Mouse (Mus musculus): ENCODE results near the gene Catsperd. TPM values are rescaled to one million over a fixed set of nuclear protein-coding genes. Genes with fewer than 3 reads are reported as not detected.

Gene Catsperd
- polyA plus RNA-seq, 1 experiment from 2014 or later = 1.7 TPM

GRCm38 (mm10) chr17:56686801-56687200 lies 58.9 kb downstream of the Catsperd start:
- Histone ChIP-seq H3K27me3 (replicated peaks; ENCODE audit: control insufficient read depth, insufficient read depth, low read length) (no peaks in the 10 kb centered on the region), H3K4me3 (ENCODE audit: low read length) (no peak overlapping the region), H3K4me1 (ENCODE audit: control insufficient read depth, insufficient read depth, low read depth, low read length) (no peaks in the 10 kb centered on the region; the same call in 1 of the 2 replicates), H3K27ac (ENCODE audit: low read depth, low read length) (no peak overlapping the region), H3K4me2 (ENCODE audit: low read length) (no peak overlapping the region), H3K9ac (ENCODE audit: low read depth, low read length) (no peak overlapping the region), H3K9me3 (ENCODE audit: control insufficient read depth, low read length) (no peaks in the 10 kb centered on the region), H3K36me3 (ENCODE audit: control insufficient read depth, insufficient read depth, low read length) (peaks cover 14% of the 10 kb centered on the region)
- ATAC-seq = no peak
- 93% methylated on average over 4 of the region's 4 CpGs for WGBS

- Histone ChIP-seq H3K27me3 (replicated peaks; ENCODE audit: control insufficient read depth, insufficient read depth, low read length) (no peaks in the 10 kb centered on the region), H3K27ac (ENCODE audit: low read depth, low read length) (no peak overlapping the region), H3K4me1 (ENCODE audit: control insufficient read depth, insufficient read depth, low read depth, low read length) (peaks cover 2% of the 10 kb centered on the region; the same call in 1 of the 2 replicates), H3K4me2 (ENCODE audit: low read length) (no peak overlapping the region), H3K4me3 (ENCODE audit: low read length) (no peak overlapping the region), H3K9me3 (ENCODE audit: control insufficient read depth, low read length) (no peaks in the 10 kb centered on the region), H3K9ac (ENCODE audit: low read depth, low read length) (no peak overlapping the region), H3K36me3 (ENCODE audit: control insufficient read depth, insufficient read depth, low read length) (peaks cover 19% of the 10 kb centered on the region)
- ATAC-seq = no peak
These were observed 60.1 kb downstream of the Catsperd start for GRCm38 (mm10) chr17:56688045-56688444.

- H3K9ac ChIP-seq (ENCODE audit: low read depth, low read length) = no peak overlapping the region
- H3K27ac ChIP-seq (ENCODE audit: low read depth, low read length) = no peak overlapping the region
- no peak overlapping the region for H3K4me3 ChIP-seq (ENCODE audit: low read length)
- H3K9me3 ChIP-seq (ENCODE audit: control insufficient read depth, low read length) = no peaks in the 10 kb centered on the region
- 97% methylated on average over 2 of the region's 2 CpGs for WGBS
- peaks cover 8% of the 10 kb centered on the region for H3K4me1 ChIP-seq (ENCODE audit: control insufficient read depth, insufficient read depth, low read depth, low read length)
- no peak overlapping the region for H3K4me2 ChIP-seq (ENCODE audit: low read length)
- ATAC-seq = no peak
- no peaks in the 10 kb centered on the region for H3K27me3 ChIP-seq (replicated peaks; ENCODE audit: control insufficient read depth, insufficient read depth, low read length)
- peaks cover 19% of the 10 kb centered on the region for H3K36me3 ChIP-seq (ENCODE audit: control insufficient read depth, insufficient read depth, low read length)
These were observed 60.7 kb downstream of the Catsperd start for GRCm38 (mm10) chr17:56688689-56689088.

- Histone ChIP-seq H3K27me3 (replicated peaks; ENCODE audit: control insufficient read depth, insufficient read depth, low read length) (no peaks in the 10 kb centered on the region), H3K9me3 (ENCODE audit: control insufficient read depth, low read length) (no peaks in the 10 kb centered on the region), H3K4me2 (ENCODE audit: low read length) (no peak overlapping the region), H3K4me1 (ENCODE audit: control insufficient read depth, insufficient read depth, low read depth, low read length) (peaks cover 17% of the 10 kb centered on the region), H3K27ac (ENCODE audit: low read depth, low read length) (peak overlapping the region; percentile 63; the same call in 1 of the 2 replicates), H3K4me3 (ENCODE audit: low read length) (no peak overlapping the region), H3K9ac (ENCODE audit: low read depth, low read length) (no peak overlapping the region), H3K36me3 (ENCODE audit: control insufficient read depth, insufficient read depth, low read length) (peaks cover 26% of the 10 kb centered on the region)
- ATAC-seq = peak; percentile 32
- WGBS = 24% methylated on average over 1 of the region's 1 CpGs
These were observed 65.5 kb downstream of the Catsperd start for GRCm38 (mm10) chr17:56693395-56693794.

GRCm38 (mm10) chr17:56693851-56694310 lies 65.9 kb downstream of the Catsperd start:
- Histone ChIP-seq H3K9me3 (ENCODE audit: control insufficient read depth, low read length) (no peaks in the 10 kb centered on the region), H3K36me3 (ENCODE audit: control insufficient read depth, insufficient read depth, low read length) (peaks cover 30% of the 10 kb centered on the region), H3K27me3 (replicated peaks; ENCODE audit: control insufficient read depth, insufficient read depth, low read length) (no peaks in the 10 kb centered on the region), H3K4me1 (ENCODE audit: control insufficient read depth, insufficient read depth, low read depth, low read length) (peaks cover 17% of the 10 kb centered on the region), H3K9ac (ENCODE audit: low read depth, low read length) (no peak overlapping the region), H3K4me2 (ENCODE audit: low read length) (no peak overlapping the region), H3K27ac (ENCODE audit: low read depth, low read length) (peak overlapping the region; percentile 63), H3K4me3 (ENCODE audit: low read length) (no peak overlapping the region)
- WGBS = 35% methylated on average over 6 of the region's 6 CpGs
- peak; percentile 49 for ATAC-seq

- no peak overlapping the region for H3K4me3 ChIP-seq (ENCODE audit: low read length)
- no peaks in the 10 kb centered on the region for H3K4me1 ChIP-seq (ENCODE audit: control insufficient read depth, insufficient read depth, low read depth, low read length)
- no peak overlapping the region for H3K4me2 ChIP-seq (ENCODE audit: low read length)
- H3K27ac ChIP-seq (ENCODE audit: low read depth, low read length) = no peak overlapping the region
- peaks cover 56% of the 10 kb centered on the region for H3K36me3 ChIP-seq (ENCODE audit: control insufficient read depth, insufficient read depth, low read length)
- no peaks in the 10 kb centered on the region for H3K9me3 ChIP-seq (ENCODE audit: control insufficient read depth, low read length)
- no peak for ATAC-seq
- no peaks in the 10 kb centered on the region for H3K27me3 ChIP-seq (replicated peaks; ENCODE audit: control insufficient read depth, insufficient read depth, low read length)
- 78% methylated on average over 2 of the region's 2 CpGs for WGBS
- H3K9ac ChIP-seq (ENCODE audit: low read depth, low read length) = no peak overlapping the region
These were observed 72.5 kb downstream of the Catsperd start for GRCm38 (mm10) chr17:56700451-56700850.

GRCm38 (mm10) chr17:56703038-56703437 lies 75.1 kb downstream of the Catsperd start:
- no peaks in the 10 kb centered on the region for H3K4me1 ChIP-seq (ENCODE audit: control insufficient read depth, insufficient read depth, low read depth, low read length)
- no peak overlapping the region for H3K9ac ChIP-seq (ENCODE audit: low read depth, low read length)
- H3K4me2 ChIP-seq (ENCODE audit: low read length) = no peak overlapping the region
- no peak overlapping the region for H3K27ac ChIP-seq (ENCODE audit: low read depth, low read length)
- 88% methylated on average over 4 of the region's 4 CpGs for WGBS
- H3K9me3 ChIP-seq (ENCODE audit: control insufficient read depth, low read length) = no peaks in the 10 kb centered on the region
- ATAC-seq = no peak
- H3K27me3 ChIP-seq (replicated peaks; ENCODE audit: control insufficient read depth, insufficient read depth, low read length) = no peaks in the 10 kb centered on the region
- H3K4me3 ChIP-seq (ENCODE audit: low read length) = no peak overlapping the region
- peaks cover 65% of the 10 kb centered on the region for H3K36me3 ChIP-seq (ENCODE audit: control insufficient read depth, insufficient read depth, low read length)

- H3K27me3 ChIP-seq (replicated peaks; ENCODE audit: control insufficient read depth, insufficient read depth, low read length) = no peaks in the 10 kb centered on the region
- H3K4me3 ChIP-seq (ENCODE audit: low read length) = no peak overlapping the region
- 94% methylated on average over 1 of the region's 1 CpGs for WGBS
- no peak overlapping the region for H3K4me2 ChIP-seq (ENCODE audit: low read length)
- peaks cover 69% of the 10 kb centered on the region for H3K36me3 ChIP-seq (ENCODE audit: control insufficient read depth, insufficient read depth, low read length)
- H3K4me1 ChIP-seq (ENCODE audit: control insufficient read depth, insufficient read depth, low read depth, low read length) = no peaks in the 10 kb centered on the region
- no peak overlapping the region for H3K27ac ChIP-seq (ENCODE audit: low read depth, low read length)
- H3K9ac ChIP-seq (ENCODE audit: low read depth, low read length) = no peak overlapping the region
- no peak for ATAC-seq
- no peaks in the 10 kb centered on the region for H3K9me3 ChIP-seq (ENCODE audit: control insufficient read depth, low read length)
These were observed 78.6 kb downstream of the Catsperd start for GRCm38 (mm10) chr17:56706515-56706914.

- Histone ChIP-seq H3K27me3 (replicated peaks; ENCODE audit: control insufficient read depth, insufficient read depth, low read length) (no peaks in the 10 kb centered on the region), H3K9ac (ENCODE audit: low read depth, low read length) (no peak overlapping the region), H3K9me3 (ENCODE audit: control insufficient read depth, low read length) (no peaks in the 10 kb centered on the region), H3K36me3 (ENCODE audit: control insufficient read depth, insufficient read depth, low read length) (peaks cover 66% of the 10 kb centered on the region), H3K4me3 (ENCODE audit: low read length) (no peak overlapping the region), H3K4me2 (ENCODE audit: low read length) (no peak overlapping the region), H3K27ac (ENCODE audit: low read depth, low read length) (no peak overlapping the region), H3K4me1 (ENCODE audit: control insufficient read depth, insufficient read depth, low read depth, low read length) (no peaks in the 10 kb centered on the region)
- ATAC-seq = peak; percentile 28; the same call in 1 of the 2 replicates
- WGBS = 68% methylated on average over 4 of the region's 4 CpGs
These were observed 80.7 kb downstream of the Catsperd start for GRCm38 (mm10) chr17:56708692-56709091.

- no peak overlapping the region for H3K9ac ChIP-seq (ENCODE audit: low read depth, low read length)
- no peaks in the 10 kb centered on the region for H3K27me3 ChIP-seq (replicated peaks; ENCODE audit: control insufficient read depth, insufficient read depth, low read length)
- no peak overlapping the region for H3K4me3 ChIP-seq (ENCODE audit: low read length)
- peaks cover 64% of the 10 kb centered on the region for H3K36me3 ChIP-seq (ENCODE audit: control insufficient read depth, insufficient read depth, low read length)
- H3K9me3 ChIP-seq (ENCODE audit: control insufficient read depth, low read length) = no peaks in the 10 kb centered on the region
- ATAC-seq = no peak
- no peak overlapping the region for H3K4me2 ChIP-seq (ENCODE audit: low read length)
- 91% methylated on average over 3 of the region's 3 CpGs for WGBS
- H3K4me1 ChIP-seq (ENCODE audit: control insufficient read depth, insufficient read depth, low read depth, low read length) = no peaks in the 10 kb centered on the region
- H3K27ac ChIP-seq (ENCODE audit: low read depth, low read length) = no peak overlapping the region
These were observed 81.8 kb downstream of the Catsperd start for GRCm38 (mm10) chr17:56709708-56710107.

Measured in hindbrain, embryonic 16.5 days (tissue).